In genomic region chr14:32166840-32167239, GRCm38 (mm10) we compare ENCODE assay signal across 15 mouse cellular contexts. TPM values are rescaled to one million over a fixed set of nuclear protein-coding genes. Genes with fewer than 3 reads are reported as not detected.
DNase-seq lines count a peak whose midpoint lies in the region; ATAC-seq and TF ChIP-seq lines count a peak whose summit lies in the region.
"Had no signal": no experiment of that assay in that cellular context is flagged by ENCODE, and none has a peak within 500 bp of the region (broad histone marks: within the 10 kb centered on the region; RNA-seq: fewer than 3 reads in every experiment).

No protein-coding gene starts in this region.

- H3K36me3 ChIP-seq in heart, embryonic 16.5 days (ENCODE audit: control insufficient read depth, insufficient read depth) = no peaks in the 10 kb centered on the region
- peaks cover 37% of the 10 kb centered on the region for H3K36me3 ChIP-seq in G1E (replicated peaks)
- H3K36me3 ChIP-seq in intestine, embryonic 14.5 days (ENCODE audit: control insufficient read depth, insufficient read depth, low read length) = peaks cover 7% of the 10 kb centered on the region
- H3K36me3 ChIP-seq in lung, embryonic 16.5 days (ENCODE audit: control insufficient read depth, insufficient read depth, low read length) = no peaks in the 10 kb centered on the region
- no peaks in the 10 kb centered on the region for H3K36me3 ChIP-seq in neural tube, embryonic 15.5 days
- H3K36me3 ChIP-seq: embryonic facial prominence, embryonic 12.5 days; hindbrain, embryonic 15.5 days had no signal

- no peaks in the 10 kb centered on the region for H3K27me3 ChIP-seq in heart, embryonic 16.5 days (ENCODE audit: control insufficient read depth, insufficient read depth, low read length)
- no peaks in the 10 kb centered on the region for H3K27me3 ChIP-seq in G1E (ENCODE audit: insufficient read depth, low read length)
- no peaks in the 10 kb centered on the region for H3K27me3 ChIP-seq in intestine, embryonic 14.5 days (replicated peaks; ENCODE audit: control insufficient read depth, insufficient read depth, low read length)
- no peaks in the 10 kb centered on the region for H3K27me3 ChIP-seq in lung, embryonic 16.5 days (ENCODE audit: control insufficient read depth, insufficient read depth, low read depth, low read length)
- no peaks in the 10 kb centered on the region for H3K27me3 ChIP-seq in neural tube, embryonic 15.5 days (replicated peaks)
- no peaks in the 10 kb centered on the region for H3K27me3 ChIP-seq in cerebellum, adult 2 months (ENCODE audit: control insufficient read depth, insufficient read depth, low read length)
- H3K27me3 ChIP-seq: embryonic facial prominence, embryonic 12.5 days; hindbrain, embryonic 15.5 days had no signal

- 0 out of 2 replicates have a peak overlapping the region, but pooled peaks have one; percentile 9 for H3K4me3 ChIP-seq in heart, embryonic 16.5 days (ENCODE audit: low read length)
- H3K4me3 ChIP-seq in G1E (ENCODE audit: low read depth, low read length) = peak overlapping the region; percentile 72
- H3K4me3 ChIP-seq in intestine, embryonic 14.5 days (ENCODE audit: low read depth, low read length) = peak overlapping the region; percentile 48; the same call in 1 of the 2 replicates
- no peak overlapping the region for H3K4me3 ChIP-seq in lung, embryonic 16.5 days (ENCODE audit: low read length)
- H3K4me3 ChIP-seq in neural tube, embryonic 15.5 days (replicated peaks) = no peak overlapping the region
- no peak overlapping the region for H3K4me3 ChIP-seq in cerebellum, adult 2 months (replicated peaks; ENCODE audit: insufficient read depth, low read depth, low read length)
- H3K4me3 ChIP-seq: hindbrain, embryonic 15.5 days had no signal

- DNase-seq in heart, postnatal 25 days (ENCODE audit: low spot score) = no peak
- DNase-seq in G1E (ENCODE audit: low spot score) = no peak
- DNase-seq in intestine, embryonic 14.5 days (ENCODE audit: low spot score) = no peak
- DNase-seq in cerebellum, adult 2 months = no peak
- no peak for DNase-seq in thymus, postnatal 0 days (ENCODE audit: low spot score)
- DNase-seq: layer of hippocampus, postnatal 36 days; right cerebral cortex, postnatal 14 days; thymus, adult 2 months had no signal

- WGBS in heart, embryonic 16.5 days = 75% methylated on average over 1 of the region's 1 CpGs
- 43% methylated on average over 1 of the region's 1 CpGs for WGBS in intestine, embryonic 14.5 days
- 27% methylated on average over 1 of the region's 1 CpGs for WGBS in lung, embryonic 16.5 days
- 83% methylated on average over 1 of the region's 1 CpGs for WGBS in neural tube, embryonic 15.5 days
- 44% methylated on average over 1 of the region's 1 CpGs for WGBS in cerebellum, adult 2 months

- intact Hi-C loops in heart, postnatal 25 days (cut with DNase I) = no loop called here

- peaks cover 33% of the 10 kb centered on the region for H3K4me1 ChIP-seq in heart, embryonic 16.5 days (ENCODE audit: control insufficient read depth, insufficient read depth, low read length)
- peaks cover 63% of the 10 kb centered on the region for H3K4me1 ChIP-seq in G1E (ENCODE audit: insufficient read depth, low read depth, low read length)
- peaks cover 9% of the 10 kb centered on the region for H3K4me1 ChIP-seq in intestine, embryonic 14.5 days (replicated peaks; ENCODE audit: control insufficient read depth, insufficient read depth, low read length)
- peaks cover 24% of the 10 kb centered on the region for H3K4me1 ChIP-seq in lung, embryonic 16.5 days (replicated peaks; ENCODE audit: control insufficient read depth, insufficient read depth, low read length)
- H3K4me1 ChIP-seq in neural tube, embryonic 15.5 days = peaks cover 23% of the 10 kb centered on the region
- H3K4me1 ChIP-seq in cerebellum, adult 2 months (ENCODE audit: control insufficient read depth, insufficient read depth, low read length) = no peaks in the 10 kb centered on the region; the same call in 1 of the 2 replicates

- no peaks in the 10 kb centered on the region for H3K9me3 ChIP-seq in heart, embryonic 16.5 days (replicated peaks; ENCODE audit: control insufficient read depth, low read length)
- no peaks in the 10 kb centered on the region for H3K9me3 ChIP-seq in G1E (replicated peaks)
- H3K9me3 ChIP-seq in intestine, embryonic 14.5 days (ENCODE audit: control insufficient read depth, low read length) = no peaks in the 10 kb centered on the region
- no peaks in the 10 kb centered on the region for H3K9me3 ChIP-seq in lung, embryonic 16.5 days (ENCODE audit: control insufficient read depth, low read length)
- no peaks in the 10 kb centered on the region for H3K9me3 ChIP-seq in neural tube, embryonic 15.5 days (replicated peaks)
- H3K9me3 ChIP-seq: embryonic facial prominence, embryonic 12.5 days; hindbrain, embryonic 15.5 days had no signal

- H3K27ac ChIP-seq in heart, embryonic 16.5 days (ENCODE audit: low read length) = no peak overlapping the region
- H3K27ac ChIP-seq in intestine, embryonic 14.5 days (ENCODE audit: low read depth) = no peak overlapping the region
- H3K27ac ChIP-seq in lung, embryonic 16.5 days (ENCODE audit: low read length) = no peak overlapping the region
- H3K27ac ChIP-seq in neural tube, embryonic 15.5 days (replicated peaks) = no peak overlapping the region
- no peak overlapping the region for H3K27ac ChIP-seq in cerebellum, adult 2 months (ENCODE audit: insufficient read depth, low read length)
- H3K27ac ChIP-seq: embryonic facial prominence, embryonic 12.5 days; hindbrain, embryonic 15.5 days had no signal

- TF ChIP-seq CTCF in G1E (IDR thresholded peaks at IDR 0.05; ENCODE audit: low read depth, low read length) = no peak
- TF ChIP-seq CTCF in cerebellum, adult 2 months (IDR thresholded peaks at IDR 0.05; ENCODE audit: borderline replicate concordance, insufficient read depth, low read depth, low read length) = no peak

- no peak for ATAC-seq in heart, embryonic 16.5 days (replicated peaks; ENCODE audit: extremely low read depth, insufficient read depth, low FRiP score)
- ATAC-seq in G1E (ENCODE audit: extremely low read depth, insufficient number of reproducible peaks, low FRiP score, poor library complexity, severe bottlenecking) = no peak
- no peak for ATAC-seq in intestine, embryonic 14.5 days (replicated peaks; ENCODE audit: low FRiP score, low TSS enrichment, low read depth)
- ATAC-seq in lung, embryonic 16.5 days (ENCODE audit: low read depth) = peak; percentile 42
- no peak for ATAC-seq in neural tube, embryonic 15.5 days (ENCODE audit: low FRiP score)
- ATAC-seq: activated CD4-positive, CD25-positive, alpha-beta regulatory T cell, adult 4 months had no signal

- H3K9ac ChIP-seq in heart, embryonic 16.5 days (ENCODE audit: low read length) = no peak overlapping the region
- H3K9ac ChIP-seq in intestine, embryonic 14.5 days (ENCODE audit: low read length) = no peak overlapping the region
- no peak overlapping the region for H3K9ac ChIP-seq in lung, embryonic 16.5 days (ENCODE audit: low read length)
- H3K9ac ChIP-seq in neural tube, embryonic 15.5 days (replicated peaks) = no peak overlapping the region
- H3K9ac ChIP-seq: embryonic facial prominence, embryonic 12.5 days; hindbrain, embryonic 15.5 days had no signal

- no peak overlapping the region for H3K4me2 ChIP-seq in heart, embryonic 16.5 days (ENCODE audit: low read depth, low read length)
- peak overlapping the region; percentile 94; the same call in 1 of the 2 replicates for H3K4me2 ChIP-seq in intestine, embryonic 14.5 days (ENCODE audit: low read length)
- H3K4me2 ChIP-seq in lung, embryonic 16.5 days (ENCODE audit: low read depth, low read length) = no peak overlapping the region
- no peak overlapping the region for H3K4me2 ChIP-seq in neural tube, embryonic 15.5 days

- no peak for TF ChIP-seq POLR2A in cerebellum, adult 2 months (IDR thresholded peaks at IDR 0.05; ENCODE audit: borderline replicate concordance, insufficient read depth, low read length)

RNA-seq across cellular contexts. Expression of gene Ncoa4, which starts 7.2 kb away (rescaled TPM):
- polyA plus RNA-seq in heart, embryonic 16.5 days (2015; fragmentation: Nextera tagmentation; extraction: Ambion mirVana) = 123 and 130 TPM in 2 replicates
- 100 to 1,000 TPM; 126 TPM for total RNA-seq in heart, postnatal 25 days (2021)
- total RNA-seq in G1E (2014; fragmentation: Nextera tagmentation) (197 and 228 TPM in 2 replicates), G1E (2017) (256 and 288 TPM in 2 replicates)
- polyA plus RNA-seq in G1E (2012) = 6.6 and 6.8 TPM in 2 replicates
- 125 TPM in 2 replicates for polyA plus RNA-seq in intestine, embryonic 14.5 days (2014; fragmentation: Nextera tagmentation; extraction: Ambion mirVana)
- polyA plus RNA-seq in lung, embryonic 16.5 days (2015; fragmentation: Nextera tagmentation; extraction: Ambion mirVana) = 106 and 108 TPM in 2 replicates
- 97.9 and 110 TPM in 2 replicates for polyA plus RNA-seq in neural tube, embryonic 15.5 days (2015; fragmentation: Nextera tagmentation; extraction: Ambion mirVana)
- 69.7 and 78.5 TPM in 2 replicates for polyA plus RNA-seq in cerebellum, adult 2 months (2012; rRNA removed)
- 103 and 109 TPM in 2 replicates for polyA plus RNA-seq in thymus, postnatal 0 days (2015; fragmentation: Nextera tagmentation; extraction: Ambion mirVana)

RNA-seq across cellular contexts. Expression of gene Msmb, which starts 25.0 kb away (rescaled TPM):
- not detected in 2 replicates for polyA plus RNA-seq in heart, embryonic 16.5 days (2015; fragmentation: Nextera tagmentation; extraction: Ambion mirVana)
- not detected for total RNA-seq in heart, postnatal 25 days (2021)
- total RNA-seq in G1E (2014; fragmentation: Nextera tagmentation) = 2.1 TPM in 1 of 2 replicates, not detected in the other
- 0.41 and 0.44 TPM in 2 replicates for total RNA-seq in G1E (2017)
- not detected in 2 replicates for polyA plus RNA-seq in G1E (2012)
- not detected in 2 replicates for polyA plus RNA-seq in intestine, embryonic 14.5 days (2014; fragmentation: Nextera tagmentation; extraction: Ambion mirVana)
- polyA plus RNA-seq in lung, embryonic 16.5 days (2015; fragmentation: Nextera tagmentation; extraction: Ambion mirVana) = not detected in 2 replicates
- not detected in 2 replicates for polyA plus RNA-seq in neural tube, embryonic 15.5 days (2015; fragmentation: Nextera tagmentation; extraction: Ambion mirVana)
- not detected in 2 replicates for polyA plus RNA-seq in cerebellum, adult 2 months (2012; rRNA removed)
- not detected in 2 replicates for polyA plus RNA-seq in thymus, postnatal 0 days (2015; fragmentation: Nextera tagmentation; extraction: Ambion mirVana)
- total RNA-seq: layer of hippocampus, postnatal 36 days had no signal
- polyA plus RNA-seq: embryonic facial prominence, embryonic 12.5 days; hindbrain, embryonic 15.5 days; neural tube, embryonic 14.5 days; thymus, adult 2 months had no signal

RNA-seq across cellular contexts. Expression of gene Timm23, which starts 34.9 kb away (rescaled TPM):
- polyA plus RNA-seq in heart, embryonic 16.5 days (2015; fragmentation: Nextera tagmentation; extraction: Ambion mirVana) = 274 and 354 TPM in 2 replicates
- total RNA-seq in heart, postnatal 25 days (2021) = 100 to 1,000 TPM; 209 to 233 TPM
- 349 and 453 TPM in 2 replicates for total RNA-seq in G1E (2014; fragmentation: Nextera tagmentation)
- 229 and 240 TPM in 2 replicates for total RNA-seq in G1E (2017)
- 468 and 573 TPM in 2 replicates for polyA plus RNA-seq in G1E (2012)
- polyA plus RNA-seq in intestine, embryonic 14.5 days (2014; fragmentation: Nextera tagmentation; extraction: Ambion mirVana) = 333 and 354 TPM in 2 replicates
- 208 and 224 TPM in 2 replicates for polyA plus RNA-seq in lung, embryonic 16.5 days (2015; fragmentation: Nextera tagmentation; extraction: Ambion mirVana)
- 251 and 260 TPM in 2 replicates for polyA plus RNA-seq in neural tube, embryonic 15.5 days (2015; fragmentation: Nextera tagmentation; extraction: Ambion mirVana)
- 178 and 182 TPM in 2 replicates for polyA plus RNA-seq in cerebellum, adult 2 months (2012; rRNA removed)
- polyA plus RNA-seq in thymus, postnatal 0 days (2015; fragmentation: Nextera tagmentation; extraction: Ambion mirVana) = 402 and 405 TPM in 2 replicates

RNA-seq across cellular contexts. Expression of gene Parg, which starts 34.9 kb away (rescaled TPM):
- 25.0 and 26.6 TPM in 2 replicates for polyA plus RNA-seq in heart, embryonic 16.5 days (2015; fragmentation: Nextera tagmentation; extraction: Ambion mirVana)
- total RNA-seq in heart, postnatal 25 days (2021) = 10 to 100 TPM; 21.7 to 22.1 TPM
- total RNA-seq in G1E (2014; fragmentation: Nextera tagmentation) = 74.7 and 97.6 TPM in 2 replicates
- total RNA-seq in G1E (2017) = 105 and 123 TPM in 2 replicates
- polyA plus RNA-seq in G1E (2012) = 33.1 and 33.9 TPM in 2 replicates
- 43.8 and 45.5 TPM in 2 replicates for polyA plus RNA-seq in intestine, embryonic 14.5 days (2014; fragmentation: Nextera tagmentation; extraction: Ambion mirVana)
- polyA plus RNA-seq in lung, embryonic 16.5 days (2015; fragmentation: Nextera tagmentation; extraction: Ambion mirVana) = 29.9 and 32.9 TPM in 2 replicates
- 28.1 and 34.8 TPM in 2 replicates for polyA plus RNA-seq in neural tube, embryonic 15.5 days (2015; fragmentation: Nextera tagmentation; extraction: Ambion mirVana)
- 16.1 and 16.5 TPM in 2 replicates for polyA plus RNA-seq in cerebellum, adult 2 months (2012; rRNA removed)
- polyA plus RNA-seq in thymus, postnatal 0 days (2015; fragmentation: Nextera tagmentation; extraction: Ambion mirVana) = 41.3 and 41.4 TPM in 2 replicates

Comparison
In these comparisons a context has a peak if more than half of its experiments do, and no peak if none do; other contexts are left out.
1. H3K4me3 ChIP-seq: peak in heart, embryonic 16.5 days (single experiment), G1E (single experiment) and intestine, embryonic 14.5 days (single experiment); none in lung, embryonic 16.5 days (single experiment), neural tube, embryonic 15.5 days (single experiment) and cerebellum, adult 2 months (single experiment).